Mouse (Mus musculus): Measurements from ENCODE around the gene Enpp5.

Gene Enpp5

DNA sequence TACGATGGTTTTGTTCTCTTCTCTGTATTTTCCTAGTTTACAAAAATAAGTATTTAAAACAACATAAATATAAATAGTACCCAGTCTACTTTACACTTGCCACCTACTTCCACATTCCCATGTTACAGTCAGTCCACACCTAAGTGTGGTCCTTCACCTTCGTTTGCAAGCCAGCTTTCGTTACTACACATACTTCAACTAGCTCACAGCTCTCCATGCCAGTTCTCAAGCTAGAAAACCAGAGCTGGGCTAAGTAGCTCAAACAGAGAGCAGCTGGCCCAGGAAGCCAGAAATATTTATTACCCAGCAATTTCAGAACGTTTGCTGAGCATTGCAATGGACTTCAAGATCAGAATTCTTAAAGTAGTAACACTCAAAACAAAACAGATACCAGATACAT, 21.9 kb downstream of the Enpp5 start:
- no peak for DNase-seq

DNA sequence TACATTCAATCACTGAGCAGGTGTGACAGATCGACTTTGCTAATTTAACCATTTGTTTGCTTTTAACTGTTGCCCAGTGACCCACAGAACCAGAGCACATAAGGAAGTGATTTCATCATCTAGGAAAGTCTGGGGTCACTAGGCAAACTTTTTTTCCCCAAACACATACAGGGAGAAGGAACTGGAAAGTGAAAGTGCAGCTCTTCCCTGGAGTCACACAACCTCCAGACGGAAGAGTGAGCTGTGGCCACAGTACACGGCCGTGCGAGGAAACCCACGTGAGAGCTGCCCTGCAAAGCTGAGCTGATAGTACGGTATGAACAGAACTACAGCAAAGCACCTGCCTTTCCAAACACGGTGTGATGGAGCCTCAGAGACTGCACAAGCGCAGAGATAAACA, 22.3 kb downstream of the Enpp5 start:
- no peak for DNase-seq

DNA sequence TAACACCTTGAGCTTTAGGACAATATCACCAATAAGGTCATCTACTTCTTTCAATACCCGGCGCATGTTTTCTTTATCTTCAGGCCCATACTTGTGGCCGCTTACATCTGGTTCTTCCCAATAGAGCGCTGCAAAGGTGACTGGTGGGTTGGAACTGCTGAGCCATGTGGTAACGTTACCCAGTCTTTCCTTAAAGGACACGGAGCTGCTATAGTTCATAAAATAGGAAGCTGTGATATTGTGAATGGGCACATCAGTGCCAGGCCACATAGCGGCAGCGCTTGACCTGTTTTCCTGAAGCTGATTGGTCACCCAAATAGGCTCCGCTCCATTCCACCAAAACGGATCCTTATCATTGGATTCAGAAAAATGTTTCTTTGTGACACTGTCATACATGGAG, 23.3 kb downstream of the Enpp5 start:
- no peak for DNase-seq

DNA sequence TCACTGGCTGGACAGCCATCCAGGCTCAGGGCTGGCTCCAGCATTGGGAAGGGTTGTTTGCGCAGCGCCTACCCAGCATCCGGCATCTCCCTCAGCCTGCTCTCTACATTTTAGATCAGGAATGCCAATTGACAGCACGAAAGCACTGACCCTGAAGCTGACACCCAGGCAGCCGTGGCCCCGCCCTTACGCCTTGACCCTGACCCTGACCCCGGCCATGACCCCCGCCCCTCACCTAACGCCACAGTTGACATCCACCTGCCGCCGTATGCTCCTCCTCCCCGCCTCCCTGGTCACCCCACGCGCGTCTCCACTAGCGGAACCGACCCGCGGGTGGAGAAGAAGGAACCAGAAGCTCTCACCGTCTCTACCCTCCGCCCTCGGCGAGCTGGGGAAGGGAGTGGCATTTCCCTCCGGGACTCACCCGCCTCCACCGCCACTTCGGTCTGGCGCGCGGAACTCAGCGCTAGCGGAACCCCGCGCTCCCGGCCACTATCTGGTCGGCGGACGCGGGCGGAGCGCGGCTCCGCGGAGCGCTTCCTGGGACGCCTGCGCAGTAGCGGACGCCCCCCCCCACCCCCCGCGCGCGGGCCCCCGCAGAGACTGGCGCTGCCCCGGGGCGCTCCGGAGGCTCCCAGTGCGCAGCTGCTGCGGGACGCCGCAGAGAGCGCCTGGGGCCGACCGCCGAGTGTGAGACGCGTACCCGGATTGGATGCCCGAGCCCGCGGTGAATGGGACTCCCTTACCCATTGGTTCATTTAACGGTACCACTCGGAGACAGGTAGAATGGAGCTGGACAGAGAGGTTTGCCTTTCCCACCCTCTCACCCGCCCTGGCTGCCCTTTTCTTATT, 26.9 kb downstream of the Enpp5 start, which contains the start of gene Enpp4:
TSS of gene Enpp4 (minus strand) at position 523 of the 852 bp plus-strand sequence.
- DNase-seq, result peak; percentile 84 to 85

DNA sequence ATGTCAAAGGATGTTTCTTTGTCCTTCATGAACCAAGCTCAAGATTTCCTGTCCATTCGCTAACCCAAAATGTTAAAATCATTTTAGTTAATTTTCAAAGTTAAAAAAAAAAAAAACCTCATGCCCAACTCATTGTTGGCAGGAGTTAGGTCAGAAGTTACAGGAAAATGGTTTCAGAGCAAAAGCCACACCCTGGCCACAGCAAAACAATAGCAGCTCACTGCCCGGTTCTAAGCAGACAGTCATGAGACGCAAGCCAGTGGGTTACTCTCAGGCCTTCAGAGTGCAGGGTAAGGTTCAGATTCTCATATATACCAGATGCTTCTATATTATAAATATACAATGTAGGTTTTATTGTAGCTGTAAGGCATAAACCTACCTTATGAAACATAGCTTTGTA, 29.7 kb downstream of the Enpp5 start:
- no peak for DNase-seq

DNA sequence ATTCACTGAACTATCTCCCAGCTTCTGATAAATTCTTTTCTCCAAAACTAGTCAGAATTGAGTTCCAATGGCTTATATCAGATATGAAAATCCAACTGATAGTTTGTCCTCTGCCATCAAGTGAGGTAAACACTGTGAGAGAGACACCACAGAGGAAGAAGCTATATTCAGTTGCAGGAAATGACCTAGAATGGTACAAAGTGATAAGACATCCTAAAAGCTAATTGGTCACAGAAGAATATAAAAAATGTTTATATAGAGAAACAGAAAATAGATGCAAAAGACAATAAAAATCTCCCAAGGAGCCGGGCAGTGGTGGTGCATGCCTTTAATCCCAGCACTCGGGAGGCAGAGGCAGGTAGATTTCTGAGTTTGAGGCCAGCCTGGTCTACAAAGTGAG, 38.0 kb downstream of the Enpp5 start:
- no peak for DNase-seq

DNA sequence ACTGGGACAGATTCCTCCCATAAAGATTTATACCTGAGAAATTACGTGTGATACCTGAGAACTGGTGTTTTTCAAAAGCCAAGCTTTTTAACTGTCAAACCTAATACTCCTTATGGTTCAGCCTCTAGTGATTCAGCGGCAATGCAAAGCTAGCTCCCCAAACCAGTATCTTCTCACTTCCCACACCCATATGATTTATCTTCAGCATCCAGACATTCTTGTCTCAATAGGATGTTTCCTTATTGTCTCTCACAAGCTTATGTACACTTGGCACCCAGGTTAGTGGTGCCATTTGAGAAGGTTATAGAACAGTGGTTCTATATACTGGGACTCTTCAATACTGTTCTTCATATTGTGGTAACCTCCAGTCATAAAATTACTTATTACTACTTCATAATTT, 39.1 kb downstream of the Enpp5 start:
- no peak for DNase-seq

DNA sequence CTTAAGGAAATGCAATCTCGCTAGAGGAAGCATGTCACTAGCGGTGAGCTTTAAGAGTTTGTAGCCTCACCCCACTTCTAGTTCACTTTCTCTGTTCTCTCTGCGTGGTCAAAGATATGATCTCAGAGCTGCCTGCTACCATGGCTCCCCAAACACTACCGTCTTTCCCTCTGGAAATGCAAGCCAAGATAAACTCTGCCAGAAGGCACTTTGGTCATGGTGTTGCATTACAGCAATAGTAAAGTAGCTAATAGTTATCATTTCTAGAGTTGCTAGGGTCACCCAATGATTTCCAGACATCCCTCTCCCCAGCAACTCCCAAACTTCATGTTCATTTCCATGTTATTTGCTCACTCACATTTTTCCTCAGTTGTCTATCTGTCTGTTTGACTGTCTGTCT, 39.6 kb downstream of the Enpp5 start:
- DNase-seq, result no peak

DNA sequence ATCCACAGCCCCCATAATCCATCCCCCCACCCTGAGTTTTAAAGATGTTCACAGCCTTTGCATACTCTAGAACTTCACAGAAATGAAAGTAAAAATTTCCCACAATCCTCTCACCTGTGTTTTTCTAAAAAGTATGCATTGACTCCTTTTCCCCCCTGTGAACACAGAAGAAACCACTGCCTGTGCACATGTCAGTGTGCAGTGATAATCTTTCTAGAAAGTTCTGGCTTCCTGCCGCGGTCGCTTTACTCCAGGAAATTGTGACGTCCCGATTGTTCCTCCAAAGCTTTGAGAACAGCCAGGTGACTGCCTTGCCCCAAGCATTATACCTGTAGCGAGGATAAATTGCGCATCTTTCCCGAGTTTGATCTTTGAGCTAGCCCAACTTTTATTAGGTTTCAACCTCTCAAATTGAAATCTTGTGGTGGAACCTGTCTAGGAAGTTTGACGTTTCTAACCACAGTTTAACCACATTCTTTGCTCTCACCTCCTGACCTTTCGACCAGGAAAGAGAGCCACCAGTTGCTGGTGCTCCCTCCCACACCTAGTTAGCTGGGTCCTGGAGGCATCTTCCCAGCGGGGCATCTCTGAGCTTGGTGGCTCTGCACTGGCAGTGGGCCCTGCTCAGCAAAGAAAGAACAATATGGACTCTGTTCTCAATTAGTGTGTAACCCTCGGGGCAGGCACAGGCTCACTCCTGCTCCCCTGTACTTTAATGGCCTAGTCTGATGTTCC, 42.9 kb downstream of the Enpp5 start:
- DNase-seq, result no peak

DNA sequence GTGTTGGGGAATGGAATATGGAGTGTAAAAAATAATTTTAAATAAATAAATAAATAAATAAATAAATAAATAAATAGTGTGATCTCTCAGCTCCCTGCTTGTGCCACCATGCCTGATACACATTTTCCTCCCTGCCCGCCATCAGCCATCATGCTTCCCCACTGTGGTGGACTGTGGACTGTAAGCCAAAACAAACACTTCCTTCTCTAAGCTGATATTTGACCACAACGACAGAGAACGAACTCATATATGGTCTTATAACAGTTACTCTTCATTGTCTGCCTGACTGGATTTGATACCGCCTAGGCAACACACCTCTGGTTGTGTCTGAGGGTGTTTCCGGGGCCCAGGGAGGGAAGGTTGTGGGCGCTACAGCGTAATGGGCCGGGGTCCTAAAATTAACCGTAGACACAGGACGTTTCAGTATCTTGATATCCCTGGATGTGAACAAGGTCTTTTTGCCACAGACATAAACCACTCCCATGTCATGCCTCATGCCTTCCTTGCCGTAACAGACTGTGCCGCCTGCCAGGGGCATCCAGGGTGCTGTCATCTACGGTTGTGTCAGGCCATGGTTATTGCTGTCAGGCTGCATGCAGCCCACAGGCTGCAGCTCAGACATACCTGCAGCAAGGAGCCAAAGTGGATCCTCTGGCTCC, 50.6 kb downstream of the Enpp5 start:
- DNase-seq, result no peak

DNA sequence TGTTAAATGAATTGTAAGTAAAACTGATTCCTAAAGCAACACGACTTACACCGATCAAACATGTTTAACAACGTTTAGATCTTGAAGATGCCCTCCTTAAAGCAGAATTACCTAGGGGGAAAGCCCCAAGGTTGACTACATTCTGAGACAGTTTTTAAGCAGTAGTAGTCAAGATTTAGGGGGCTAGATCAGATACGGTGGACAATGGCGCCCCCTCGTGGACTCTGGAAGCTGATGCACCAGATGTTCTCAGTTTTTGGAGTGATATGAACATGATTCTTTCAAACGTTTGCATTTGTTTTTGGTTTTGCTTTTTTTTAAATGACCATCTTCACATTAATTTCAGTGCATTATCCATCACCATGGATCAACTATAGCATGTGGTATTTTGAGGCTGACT, 51.8 kb downstream of the Enpp5 start:
- peak; percentile 77 to 83 for DNase-seq

DNA sequence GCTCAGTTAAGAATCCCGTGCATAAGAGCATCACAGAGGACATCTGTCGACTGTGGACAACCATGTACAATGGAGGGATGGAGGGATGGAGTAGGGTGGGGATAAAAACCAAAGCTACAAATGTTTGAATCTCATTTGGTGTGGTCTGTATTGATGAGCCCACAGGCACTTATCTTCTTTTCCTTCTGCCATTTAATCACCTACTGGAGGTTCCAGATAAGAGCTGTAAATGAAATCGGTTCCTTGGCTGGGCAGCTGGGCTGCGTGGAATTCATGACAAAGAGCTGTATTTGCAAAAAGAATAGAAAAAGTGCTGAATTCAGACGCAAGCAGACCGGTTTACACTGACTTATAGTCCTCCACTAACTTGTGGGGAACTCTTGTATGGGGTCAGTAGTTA, 55.5 kb downstream of the Enpp5 start:
- no peak for DNase-seq

DNA sequence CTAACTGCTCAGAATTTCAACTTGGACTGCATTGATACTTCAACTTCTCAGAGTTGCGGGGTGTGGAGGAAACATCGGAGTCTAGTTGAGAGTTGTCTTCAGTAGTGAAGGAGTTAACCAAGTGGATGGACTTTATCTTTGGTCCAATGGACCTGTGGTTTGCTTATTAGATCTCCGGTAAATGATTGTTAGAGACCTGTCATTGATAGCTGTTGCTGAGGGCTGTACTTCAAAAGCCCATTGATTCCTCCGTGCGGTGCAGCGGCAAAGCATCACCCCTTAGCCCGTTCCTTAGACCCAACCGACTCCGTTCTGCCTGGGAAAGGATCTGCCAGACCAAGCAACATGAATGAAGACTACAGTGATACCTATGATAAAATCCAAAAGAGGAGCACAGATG, 55.9 kb downstream of the Enpp5 start:
- no peak for DNase-seq

DNA sequence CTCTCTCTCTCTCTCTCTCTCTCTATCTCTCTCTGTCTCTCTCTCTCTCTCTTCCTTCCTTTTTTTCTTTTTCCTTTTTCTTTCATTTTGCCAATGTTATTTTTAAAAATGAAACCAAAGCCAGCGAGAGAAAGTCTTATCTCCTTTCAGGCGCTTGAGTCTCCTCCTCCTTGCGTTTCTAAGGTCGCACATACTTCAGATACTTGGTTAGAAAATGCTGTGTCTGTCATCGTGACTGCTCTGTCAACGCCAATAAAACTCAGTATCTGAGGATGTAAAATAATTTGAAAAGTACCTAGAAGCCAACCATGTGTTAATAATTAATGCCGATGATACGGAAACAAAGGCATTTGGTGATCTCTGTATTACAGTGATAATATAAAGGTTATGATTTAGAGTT, 57.4 kb downstream of the Enpp5 start:
- DNase-seq, result no peak
